Mouse (Mus musculus) bone marrow macrophage, adult 2 months (primary cell): ENCODE results near the gene Osbpl2.
A peak's percentile ranks its signal among the peaks of the same experiment; 100 is the strongest.

Experiments
- CTCF ChIP-seq: IDR thresholded peaks from 2 replicates; pipeline ENCODE4 v1.5.1; 2012; ENCODE audit warnings: low read depth, mild to moderate bottlenecking, low read length, moderate library complexity
- POLR2A ChIP-seq: IDR thresholded peaks from 2 replicates; pipeline ENCODE4 v1.6.1; 2012; ENCODE audit warnings: mild to moderate bottlenecking, low read depth, low read length, borderline replicate concordance

GRCm38 (mm10) chr2:180207840-180208239 lies 88.7 kb downstream of the Osbpl2 start:
- TF ChIP-seq CTCF (peak; percentile 44), POLR2A (no peak)
